Mouse (Mus musculus) liver, postnatal 0 days (tissue): ENCODE results near the gene Tbxa2r.

Experiments
- CTCF ChIP-seq: sonication (generic); IDR thresholded peaks from 2 replicates; pipeline ENCODE4 v1.5.1; 2016; ENCODE audit warnings: antibody characterized with exemption, low read depth
- EP300 ChIP-seq: IDR thresholded peaks from 2 replicates; pipeline ENCODE4 v1.6.1; 2016; ENCODE audit warnings: antibody characterized with exemption, low read depth, mild to moderate bottlenecking

DNA sequence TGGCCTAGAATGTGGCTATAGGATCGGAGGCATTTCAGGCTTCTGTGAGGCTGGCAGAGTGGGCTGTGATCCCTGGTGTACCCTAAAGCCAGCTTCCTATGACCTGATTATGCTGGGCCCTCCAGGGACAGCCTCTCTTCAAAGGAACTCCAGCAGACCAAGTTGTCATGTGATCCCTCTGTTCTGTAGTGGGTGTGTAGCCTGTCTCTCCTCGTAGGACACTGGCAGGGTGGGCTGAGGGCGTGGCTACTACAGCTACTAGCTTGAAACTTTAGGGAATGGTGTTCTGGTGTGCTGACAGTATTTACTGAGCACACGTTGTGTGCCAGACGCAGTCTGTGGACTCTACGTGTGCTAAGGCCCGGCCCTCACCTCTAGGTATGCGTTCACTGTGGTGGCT, 32.2 kb downstream of the Tbxa2r start:
- TF ChIP-seq CTCF: no peak
- no peak for TF ChIP-seq EP300
